ENCODE assay signal across 18 mouse cellular contexts in genomic region chr13:46859876-46860275, GRCm38 (mm10).
A peak's percentile ranks its signal among the peaks of the same experiment; 100 is the strongest.
DNase-seq lines count a peak whose midpoint lies in the region; ATAC-seq and TF ChIP-seq lines count a peak whose summit lies in the region.
"Had no signal": no experiment of that assay in that cellular context is flagged by ENCODE, and none has a peak within 500 bp of the region (broad histone marks: within the 10 kb centered on the region; RNA-seq: fewer than 3 reads in every experiment).

No protein-coding gene starts in this region.

- ATAC-seq in hindbrain, embryonic 16.5 days = peak; percentile 37; the same call in 1 of the 2 replicates
- ATAC-seq in intestine, postnatal 0 days = no peak
- no peak for ATAC-seq in CD4-positive, CD25-positive, alpha-beta regulatory T cell, adult 4 months
- ATAC-seq: inflammation-experienced regulatory T-cells, adult 6 months had no signal

- H3K4me3 ChIP-seq in hindbrain, embryonic 16.5 days (ENCODE audit: low read length) = no peak overlapping the region
- no peak overlapping the region for H3K4me3 ChIP-seq in hindbrain, embryonic 10.5 days
- H3K4me3 ChIP-seq in MEL (ENCODE audit: control insufficient read depth in 1 of 2, insufficient read depth in 1 of 2, low read depth in 2 of 2, low read length in 2 of 2) = no peak overlapping the region
- no peak overlapping the region for H3K4me3 ChIP-seq in cerebellum, adult 2 months (replicated peaks; ENCODE audit: insufficient read depth, low read depth, low read length)
- H3K4me3 ChIP-seq in intestine, postnatal 0 days (ENCODE audit: low read depth, low read length) = no peak overlapping the region
- H3K4me3 ChIP-seq in left cerebral cortex, adult 2 months = no peak overlapping the region
- H3K4me3 ChIP-seq: embryonic facial prominence, embryonic 15.5 days; forebrain, embryonic 12.5 days; heart, embryonic 12.5 days; kidney, embryonic 15.5 days; layer of hippocampus, adult 2 months; midbrain, embryonic 10.5 days; neural tube, embryonic 13.5 days had no signal

- H3K9me3 ChIP-seq in hindbrain, embryonic 16.5 days (ENCODE audit: control insufficient read depth, low read length) = no peaks in the 10 kb centered on the region
- no peaks in the 10 kb centered on the region for H3K9me3 ChIP-seq in hindbrain, embryonic 10.5 days
- H3K9me3 ChIP-seq in MEL (replicated peaks; ENCODE audit: insufficient read depth, low read length) = no peaks in the 10 kb centered on the region
- no peaks in the 10 kb centered on the region for H3K9me3 ChIP-seq in intestine, postnatal 0 days (ENCODE audit: control insufficient read depth)
- H3K9me3 ChIP-seq: embryonic facial prominence, embryonic 15.5 days; forebrain, embryonic 12.5 days; heart, embryonic 12.5 days; kidney, embryonic 15.5 days; midbrain, embryonic 10.5 days; neural tube, embryonic 13.5 days had no signal

- no peaks in the 10 kb centered on the region for H3K27me3 ChIP-seq in hindbrain, embryonic 16.5 days (replicated peaks; ENCODE audit: control insufficient read depth, insufficient read depth, low read length)
- H3K27me3 ChIP-seq in hindbrain, embryonic 10.5 days (ENCODE audit: insufficient read depth, poor library complexity, severe bottlenecking) = no peaks in the 10 kb centered on the region
- H3K27me3 ChIP-seq in MEL (ENCODE audit: control insufficient read depth in 1 of 2, insufficient read depth in 2 of 2, low read length in 2 of 2) = no peaks in the 10 kb centered on the region; a peak in 1 of 4 replicates
- no peaks in the 10 kb centered on the region for H3K27me3 ChIP-seq in cerebellum, adult 2 months (ENCODE audit: control insufficient read depth, insufficient read depth, low read length)
- no peaks in the 10 kb centered on the region for H3K27me3 ChIP-seq in intestine, postnatal 0 days (replicated peaks; ENCODE audit: control insufficient read depth, insufficient read depth, low read length)
- H3K27me3 ChIP-seq: embryonic facial prominence, embryonic 15.5 days; forebrain, embryonic 12.5 days; heart, embryonic 12.5 days; kidney, embryonic 15.5 days; neural tube, embryonic 13.5 days had no signal

- 69% methylated on average over 2 of the region's 2 CpGs for WGBS in hindbrain, embryonic 16.5 days
- 94% methylated on average over 2 of the region's 2 CpGs for WGBS in hindbrain, embryonic 10.5 days
- WGBS in cerebellum, adult 2 months = 15% methylated on average over 2 of the region's 2 CpGs
- WGBS in intestine, postnatal 0 days = 81% methylated on average over 2 of the region's 2 CpGs

- H3K4me2 ChIP-seq in hindbrain, embryonic 16.5 days (ENCODE audit: low read length) = no peak overlapping the region
- peak overlapping the region; percentile 17 for H3K4me2 ChIP-seq in intestine, postnatal 0 days (replicated peaks; ENCODE audit: low read depth)
- H3K4me2 ChIP-seq: embryonic facial prominence, embryonic 15.5 days; forebrain, embryonic 12.5 days; heart, embryonic 12.5 days; kidney, embryonic 15.5 days; neural tube, embryonic 13.5 days had no signal

- DNase-seq in hindbrain, embryonic 10.5 days (ENCODE audit: low spot score) = no peak
- no peak for DNase-seq in MEL (ENCODE audit: low read depth, low spot score)
- peak; percentile 83 to 94 for DNase-seq in cerebellum, adult 2 months
- DNase-seq in left cerebral cortex, adult 2 months (ENCODE audit: extremely low spot score in 1 of 2, low spot score in 2 of 2) = no peak
- DNase-seq: adrenal gland, postnatal 10 days; right cerebral cortex, postnatal 14 days; thymus, postnatal 36 days had no signal

- H3K9ac ChIP-seq in hindbrain, embryonic 16.5 days (ENCODE audit: low read depth, low read length) = no peak overlapping the region
- H3K9ac ChIP-seq in MEL (ENCODE audit: control insufficient read depth, low read depth, low read length, poor library complexity, severe bottlenecking) = no peak overlapping the region
- no peak overlapping the region for H3K9ac ChIP-seq in intestine, postnatal 0 days (ENCODE audit: low read depth, low read length)
- H3K9ac ChIP-seq: embryonic facial prominence, embryonic 15.5 days; forebrain, embryonic 12.5 days; heart, embryonic 12.5 days; kidney, embryonic 15.5 days; neural tube, embryonic 13.5 days had no signal

- H3K4me1 ChIP-seq in hindbrain, embryonic 16.5 days (ENCODE audit: control insufficient read depth, insufficient read depth, low read depth, low read length) = no peaks in the 10 kb centered on the region
- H3K4me1 ChIP-seq in hindbrain, embryonic 10.5 days (replicated peaks) = 0 out of 2 replicates have a peak, but pooled peaks cover 12% of the 10 kb centered on the region
- peaks cover 1 to 14% of the 10 kb centered on the region in 2 experiments; a peak in 2 of 4 replicates for H3K4me1 ChIP-seq in MEL (ENCODE audit: control insufficient read depth in 1 of 2, insufficient read depth in 2 of 2, low read length in 2 of 2)
- H3K4me1 ChIP-seq in cerebellum, adult 2 months (ENCODE audit: control insufficient read depth, insufficient read depth, low read length) = peaks cover 33% of the 10 kb centered on the region
- peaks cover 4% of the 10 kb centered on the region; the same call in 1 of the 2 replicates for H3K4me1 ChIP-seq in intestine, postnatal 0 days (replicated peaks; ENCODE audit: control insufficient read depth, insufficient read depth, low read length)
- H3K4me1 ChIP-seq: embryonic facial prominence, embryonic 15.5 days; forebrain, embryonic 12.5 days; midbrain, embryonic 10.5 days; neural tube, embryonic 13.5 days had no signal

- no peak for TF ChIP-seq RAD21 in MEL (IDR thresholded peaks at IDR 0.05; ENCODE audit: low read depth, low read length)

- intact Hi-C loops in left cerebral cortex, adult 2 months (cut with DNase I) = no loop called here

- TF ChIP-seq EP300 in MEL (IDR thresholded peaks at IDR 0.05; ENCODE audit: low read depth in 1 of 2, low read length in 2 of 2) = peak in 1 of 2 experiments; percentile 32; a peak in 1 of 4 replicates

- no peak for TF ChIP-seq CTCF in MEL (IDR thresholded peaks at IDR 0.05 in 2 of 3, conservative IDR thresholded peaks at IDR 0.05 in 1 of 3; ENCODE audit: control insufficient read depth in 1 of 3, insufficient read depth in 1 of 3, low read depth in 2 of 3, low read length in 3 of 3, poor library complexity in 1 of 3, severe bottlenecking in 1 of 3)
- TF ChIP-seq CTCF in cerebellum, adult 2 months (IDR thresholded peaks at IDR 0.05; ENCODE audit: borderline replicate concordance, insufficient read depth, low read depth, low read length) = no peak
- TF ChIP-seq CTCF in intestine, postnatal 0 days (IDR thresholded peaks at IDR 0.05; ENCODE audit: low read depth) = no peak
- TF ChIP-seq CTCF in left cerebral cortex, adult 2 months (IDR thresholded peaks at IDR 0.05) = no peak

- H3K79me2 ChIP-seq in MEL (ENCODE audit: control insufficient read depth, insufficient read depth, low read length, poor library complexity) = no peaks in the 10 kb centered on the region

- no peaks in the 10 kb centered on the region for H3K36me3 ChIP-seq in hindbrain, embryonic 16.5 days (ENCODE audit: control insufficient read depth, insufficient read depth, low read length)
- H3K36me3 ChIP-seq in hindbrain, embryonic 10.5 days = peaks cover 8% of the 10 kb centered on the region; the same call in 1 of the 2 replicates
- peaks cover 0 to 12% of the 10 kb centered on the region in 2 experiments; a peak in 2 of 4 replicates for H3K36me3 ChIP-seq in MEL (ENCODE audit: control insufficient read depth in 1 of 2, insufficient read depth in 2 of 2, low read length in 2 of 2)
- no peaks in the 10 kb centered on the region for H3K36me3 ChIP-seq in intestine, postnatal 0 days (ENCODE audit: control insufficient read depth, insufficient read depth)
- H3K36me3 ChIP-seq: embryonic facial prominence, embryonic 15.5 days; forebrain, embryonic 12.5 days; kidney, embryonic 15.5 days; midbrain, embryonic 10.5 days; neural tube, embryonic 13.5 days had no signal

- TF ChIP-seq POLR2A in MEL (IDR thresholded peaks at IDR 0.05; ENCODE audit: control insufficient read depth in 1 of 2, insufficient read depth in 1 of 2, low read depth in 1 of 2, low read length in 2 of 2, poor library complexity in 1 of 2) = no peak
- no peak for TF ChIP-seq POLR2A in cerebellum, adult 2 months (IDR thresholded peaks at IDR 0.05; ENCODE audit: borderline replicate concordance, insufficient read depth, low read length)

- no peak overlapping the region for H3K27ac ChIP-seq in hindbrain, embryonic 16.5 days (ENCODE audit: low read depth, low read length)
- no peak overlapping the region for H3K27ac ChIP-seq in hindbrain, embryonic 10.5 days
- H3K27ac ChIP-seq in MEL (ENCODE audit: control insufficient read depth, low read depth, low read length) = no peak overlapping the region
- H3K27ac ChIP-seq in cerebellum, adult 2 months (ENCODE audit: insufficient read depth, low read length) = no peak overlapping the region; the same call in 1 of the 2 replicates
- H3K27ac ChIP-seq in intestine, postnatal 0 days (ENCODE audit: low read depth, low read length) = 0 out of 2 replicates have a peak overlapping the region, but pooled peaks have one; percentile 46
- no peak overlapping the region for H3K27ac ChIP-seq in left cerebral cortex, adult 2 months
- H3K27ac ChIP-seq: embryonic facial prominence, embryonic 15.5 days; forebrain, embryonic 12.5 days; kidney, embryonic 15.5 days; layer of hippocampus, adult 2 months; midbrain, embryonic 10.5 days; neural tube, embryonic 13.5 days had no signal

TF ChIP-seq in MEL, 35 proteins besides CTCF, POLR2A, EP300 and RAD21:
- TF ChIP-seq MAZ (IDR thresholded peaks at IDR 0.05; ENCODE audit: low read depth, low read length) (no peak), USF1 (IDR thresholded peaks at IDR 0.05; ENCODE audit: low read depth, low read length) (peak; percentile 41; the same call in 1 of the 2 replicates)

Comparison
In these comparisons a context has a peak if more than half of its experiments do, and no peak if none do; other contexts are left out.
1. DNase-seq: peak in cerebellum, adult 2 months (2 of 2); none in hindbrain, embryonic 10.5 days (single experiment), MEL (single experiment) and left cerebral cortex, adult 2 months (0 of 2).